Mouse (Mus musculus): ENCODE data around the gene Gm26920. TPM values are rescaled to one million over a fixed set of nuclear protein-coding genes. Genes with fewer than 3 reads are reported as not detected.

Gene Gm26920
- polyA plus RNA-seq (2012; rRNA removed): 0.67 and 0.83 TPM in 2 replicates

GRCm38 (mm10) chr7:30090092-30090969, at the start of gene Gm26920, which contains the start of gene Zfp566:
Gene Gm26920, minus strand, starts transcription at chr7:30090410.
Gene Zfp566, minus strand, starts transcription at chr7:30090527.

GRCm38 (mm10) chr7:30121308-30122187, 31.3 kb upstream of the Gm26920 start, which contains the start of gene Zfp382:
Gene Zfp382, plus strand, starts transcription at chr7:30121942.

GRCm38 (mm10) chr7:30094646-30095429, 4.6 kb upstream of the Gm26920 start, which contains the start of gene Zfp260:
Gene Zfp260, plus strand, starts transcription at chr7:30094777.

GRCm38 (mm10) chr7:30072146-30073028, 17.8 kb downstream of the Gm26920 start, which contains the start of gene Zfp82:
Gene Zfp82, minus strand, starts transcription at chr7:30072900.

GRCm38 (mm10) chr7:30050882-30051548, 39.2 kb downstream of the Gm26920 start, which contains the start of gene Zfp14:
Gene Zfp14, minus strand, starts transcription at chr7:30051380.

Other genes with a start within 250 kb of the Gm26920 start
- gene Zfp940, start 236.7 kb downstream of the Gm26920 start, polyA plus RNA-seq (2012; rRNA removed): 6.7 and 7.2 TPM in 2 replicates
- gene Zfp420, start 230.4 kb downstream of the Gm26920 start, polyA plus RNA-seq (2012; rRNA removed): 7.7 and 12.2 TPM in 2 replicates
- gene Zfp27, start 183.8 kb downstream of the Gm26920 start, polyA plus RNA-seq (2012; rRNA removed): 10.5 and 13.5 TPM in 2 replicates
- gene Zfp383, start 182.2 kb downstream of the Gm26920 start, polyA plus RNA-seq (2012; rRNA removed): 9.7 and 16.0 TPM in 2 replicates
- 11.8 and 12.0 TPM in 2 replicates for gene Zfp74, start 136.3 kb downstream of the Gm26920 start, polyA plus RNA-seq (2012; rRNA removed)
- 14.7 and 24.0 TPM in 2 replicates for gene Zfp568, start 106.5 kb downstream of the Gm26920 start, polyA plus RNA-seq (2012; rRNA removed)
- gene Zfp14, start 39.0 kb downstream of the Gm26920 start, polyA plus RNA-seq (2012; rRNA removed): 7.2 and 7.6 TPM in 2 replicates
- 3.7 and 4.0 TPM in 2 replicates for gene Zfp82, start 17.5 kb downstream of the Gm26920 start, polyA plus RNA-seq (2012; rRNA removed)
- gene Zfp566, start 117 bp upstream of the Gm26920 start, polyA plus RNA-seq (2012; rRNA removed): 9.4 and 11.1 TPM in 2 replicates
- gene Zfp260, start 4.4 kb upstream of the Gm26920 start, polyA plus RNA-seq (2012; rRNA removed): 42.7 and 66.9 TPM in 2 replicates
- 6.6 and 7.4 TPM in 2 replicates for gene Zfp382, start 31.5 kb upstream of the Gm26920 start, polyA plus RNA-seq (2012; rRNA removed)
- 111 and 119 TPM in 2 replicates for gene Zfp146, start 79.3 kb upstream of the Gm26920 start, polyA plus RNA-seq (2012; rRNA removed)
- gene Cox7a1, start 93.7 kb upstream of the Gm26920 start, polyA plus RNA-seq (2012; rRNA removed): 2.2 and 4.6 TPM in 2 replicates
- gene Capns1, start 108.4 kb upstream of the Gm26920 start, polyA plus RNA-seq (2012; rRNA removed): 139 and 209 TPM in 2 replicates
- gene Polr2i, start 141.5 kb upstream of the Gm26920 start, polyA plus RNA-seq (2012; rRNA removed): 204 and 223 TPM in 2 replicates
- 133 and 198 TPM in 2 replicates for gene Tbcb, start 141.9 kb upstream of the Gm26920 start, polyA plus RNA-seq (2012; rRNA removed)
- gene Ovol3, start 145.3 kb upstream of the Gm26920 start, polyA plus RNA-seq (2012; rRNA removed): 0.19 and 0.27 TPM in 2 replicates
- 0.06 and 0.26 TPM in 2 replicates for gene Thap8, start 189.7 kb upstream of the Gm26920 start, polyA plus RNA-seq (2012; rRNA removed)
- gene Wdr62, start 190.0 kb upstream of the Gm26920 start, polyA plus RNA-seq (2012; rRNA removed): 22.8 and 26.3 TPM in 2 replicates
- gene Clip3, start 201.3 kb upstream of the Gm26920 start, polyA plus RNA-seq (2012; rRNA removed): 115 and 137 TPM in 2 replicates
- 61.7 and 90.9 TPM in 2 replicates for gene Alkbh6, start 218.3 kb upstream of the Gm26920 start, polyA plus RNA-seq (2012; rRNA removed)
- 42.4 and 63.7 TPM in 2 replicates for gene Syne4, start 224.4 kb upstream of the Gm26920 start, polyA plus RNA-seq (2012; rRNA removed)
- gene E130208F15Rik, start 231.3 kb upstream of the Gm26920 start, polyA plus RNA-seq (2012; rRNA removed): 0.65 and 0.78 TPM in 2 replicates
- 19.6 and 19.7 TPM in 2 replicates for gene Sdhaf1, start 233.5 kb upstream of the Gm26920 start, polyA plus RNA-seq (2012; rRNA removed)